Mouse (Mus musculus) heart, embryonic 10.5 days (tissue): ENCODE measurements around the gene Cbx8. TPM values are rescaled to one million over a fixed set of nuclear protein-coding genes. Genes with fewer than 3 reads are reported as not detected.

Experiments used
- DNase-seq: peaks from one replicate; pipeline ENCODE4 v3.0.0-alpha.2; 2017; ENCODE audit warnings: low spot score
- H3K27ac ChIP-seq: fragments of 300-500 bp; sonication (generic); 2 replicates; pipeline ENCODE4 v1.5.1; 2016; ENCODE audit warnings: mild to moderate bottlenecking
- H3K27me3 ChIP-seq: fragments of 300-500 bp; sonication (generic); 2 replicates; pipeline ENCODE4 v1.6.1; 2016; ENCODE audit warnings: mild to moderate bottlenecking; ENCODE audit not compliant: poor library complexity, insufficient read depth, severe bottlenecking
- H3K36me3 ChIP-seq: fragments of 300-500 bp; sonication (generic); 2 replicates; pipeline ENCODE4 v1.6.1; 2016; ENCODE audit warnings: mild to moderate bottlenecking, moderate library complexity
- H3K4me1 ChIP-seq: fragments of 300-500 bp; sonication (generic); 2 replicates; pipeline ENCODE4 v1.6.1; 2016; ENCODE audit warnings: mild to moderate bottlenecking
- H3K4me3 ChIP-seq: fragments of 300-500 bp; sonication (generic); 2 replicates; pipeline ENCODE4 v1.5.1; 2016; ENCODE audit warnings: mild to moderate bottlenecking, moderate library complexity
- H3K9me3 ChIP-seq: fragments of 300-500 bp; sonication (generic); 2 replicates; pipeline ENCODE4 v1.6.1; 2016; ENCODE audit warnings: mild to moderate bottlenecking, moderate library complexity
- WGBS: fragments of 180-500 bp; shearing (Covaris S2); methylation state at CpG from one replicate; pipeline ENCODE4 v1.1.7; 2016; 5-methylcytosine and 5-hydroxymethylcytosine counted together
- polyA plus RNA-seq: library from polyadenylated mRNA; unstranded; fragments of >200 nt; fragmentation: Nextera tagmentation; extraction: Ambion mirVana; gene quantifications from 2 replicates; pipeline ENCODE4 v1.2.1, GENCODE M21; 2016

Gene Cbx8
- polyA plus RNA-seq, 1 experiment from 2014 or later: 9.7 TPM

- DNase-seq: no peak
- Histone ChIP-seq H3K4me1 (no peaks in the 10 kb centered on the region), H3K4me3 (no peak overlapping the region), H3K27ac (no peak overlapping the region), H3K27me3 (peaks cover 64% of the 10 kb centered on the region), H3K9me3 (0 out of 2 replicates have a peak, but pooled peaks cover 5% of the 10 kb centered on the region), H3K36me3 (no peaks in the 10 kb centered on the region)
- 74% methylated on average over 8 of the region's 8 CpGs for WGBS
Observed at GRCm38 (mm10) chr11:119066841-119067240, 26.1 kb upstream of the Cbx8 start.

GRCm38 (mm10) chr11:119059256-119059655, 18.5 kb upstream of the Cbx8 start:
- peaks cover 92% of the 10 kb centered on the region for H3K27me3 ChIP-seq
- peak overlapping the region; percentile 74; the same call in 1 of the 2 replicates for H3K4me3 ChIP-seq
- no peaks in the 10 kb centered on the region for H3K9me3 ChIP-seq
- peaks cover 49% of the 10 kb centered on the region for H3K4me1 ChIP-seq
- no peak overlapping the region for H3K27ac ChIP-seq
- H3K36me3 ChIP-seq: no peaks in the 10 kb centered on the region
- WGBS: 16% methylated on average over 3 of the region's 3 CpGs
- no peak for DNase-seq

GRCm38 (mm10) chr11:119058041-119058995, 17.5 kb upstream of the Cbx8 start:
- WGBS: 3% methylated on average over 58 of the region's 58 CpGs
- no peaks in the 10 kb centered on the region for H3K9me3 ChIP-seq
- H3K27ac ChIP-seq: peak overlapping the region; percentile 99
- H3K4me1 ChIP-seq: peaks cover 59% of the 10 kb centered on the region
- no peaks in the 10 kb centered on the region for H3K36me3 ChIP-seq
- peaks cover 93% of the 10 kb centered on the region for H3K27me3 ChIP-seq
- H3K4me3 ChIP-seq: peak overlapping the region; percentile 74
- DNase-seq: peak; percentile 76

- peaks cover 69% of the 10 kb centered on the region for H3K4me1 ChIP-seq
- peak overlapping the region; percentile 74 for H3K4me3 ChIP-seq
- under 1% methylated on average over 9 of the region's 9 CpGs for WGBS
- H3K9me3 ChIP-seq: no peaks in the 10 kb centered on the region
- H3K27me3 ChIP-seq: peaks cover 91% of the 10 kb centered on the region
- DNase-seq: peak; percentile 73
- peak overlapping the region; percentile 99 for H3K27ac ChIP-seq
- H3K36me3 ChIP-seq: no peaks in the 10 kb centered on the region
Observed at GRCm38 (mm10) chr11:119057291-119057690, 16.5 kb upstream of the Cbx8 start.

- Histone ChIP-seq H3K27me3 (peaks cover 91% of the 10 kb centered on the region), H3K27ac (peak overlapping the region; percentile 99), H3K4me1 (peaks cover 76% of the 10 kb centered on the region), H3K36me3 (no peaks in the 10 kb centered on the region), H3K4me3 (peak overlapping the region; percentile 74), H3K9me3 (no peaks in the 10 kb centered on the region)
- WGBS: under 1% methylated on average over 65 of the region's 65 CpGs
- DNase-seq: peak; percentile 76
Observed at GRCm38 (mm10) chr11:119056301-119057211, 15.8 kb upstream of the Cbx8 start.

- peaks cover 91% of the 10 kb centered on the region for H3K27me3 ChIP-seq
- peaks cover 76% of the 10 kb centered on the region for H3K4me1 ChIP-seq
- 2% methylated on average over 32 of the region's 32 CpGs for WGBS
- no peaks in the 10 kb centered on the region for H3K36me3 ChIP-seq
- H3K9me3 ChIP-seq: no peaks in the 10 kb centered on the region
- H3K27ac ChIP-seq: peak overlapping the region; percentile 94
- H3K4me3 ChIP-seq: peak overlapping the region; percentile 74
- DNase-seq: no peak
Observed at GRCm38 (mm10) chr11:119055571-119056131, 14.9 kb upstream of the Cbx8 start.

GRCm38 (mm10) chr11:119054351-119055345, 13.9 kb upstream of the Cbx8 start:
- Histone ChIP-seq H3K36me3 (no peaks in the 10 kb centered on the region), H3K4me1 (peaks cover 76% of the 10 kb centered on the region), H3K4me3 (peak overlapping the region; percentile 74), H3K27ac (peak overlapping the region; percentile 94), H3K27me3 (peaks cover 91% of the 10 kb centered on the region), H3K9me3 (no peaks in the 10 kb centered on the region)
- WGBS: 3% methylated on average over 47 of the region's 47 CpGs
- DNase-seq: no peak

- peaks cover 91% of the 10 kb centered on the region for H3K27me3 ChIP-seq
- H3K9me3 ChIP-seq: no peaks in the 10 kb centered on the region
- H3K27ac ChIP-seq: peak overlapping the region; percentile 94
- no peaks in the 10 kb centered on the region for H3K36me3 ChIP-seq
- WGBS: 2% methylated on average over 32 of the region's 35 CpGs
- H3K4me1 ChIP-seq: peaks cover 70% of the 10 kb centered on the region
- peak overlapping the region; percentile 74 for H3K4me3 ChIP-seq
- DNase-seq: no peak
Observed at GRCm38 (mm10) chr11:119053738-119054350, 13.1 kb upstream of the Cbx8 start.

- Histone ChIP-seq H3K27me3 (peaks cover 91% of the 10 kb centered on the region), H3K9me3 (no peaks in the 10 kb centered on the region), H3K36me3 (no peaks in the 10 kb centered on the region), H3K4me1 (peaks cover 68% of the 10 kb centered on the region), H3K4me3 (peak overlapping the region; percentile 74), H3K27ac (peak overlapping the region; percentile 94)
- peak; percentile 97 for DNase-seq
- WGBS: 1% methylated on average over 42 of the region's 42 CpGs
Observed at GRCm38 (mm10) chr11:119053257-119053670, 12.5 kb upstream of the Cbx8 start.

GRCm38 (mm10) chr11:119052661-119053256, 12.0 kb upstream of the Cbx8 start:
- Histone ChIP-seq H3K27ac (peak overlapping the region; percentile 94), H3K4me3 (peak overlapping the region; percentile 74), H3K4me1 (peaks cover 68% of the 10 kb centered on the region), H3K27me3 (peaks cover 91% of the 10 kb centered on the region), H3K36me3 (no peaks in the 10 kb centered on the region), H3K9me3 (no peaks in the 10 kb centered on the region)
- DNase-seq: peak; percentile 94
- WGBS: 2% methylated on average over 13 of the region's 13 CpGs
